Mouse (Mus musculus): ENCODE results near the gene Fam207a. TPM values are rescaled to one million over a fixed set of nuclear protein-coding genes. Genes with fewer than 3 reads are reported as not detected.

Fam207a gene
- polyA plus RNA-seq, 1 experiment from 2014 or later: 51.0 TPM

GRCm38 (mm10) chr10:77465902-77466301 lies 49.7 kb downstream of the Fam207a start:
- no peak for ATAC-seq (ENCODE audit: insufficient number of reproducible peaks, insufficient read depth, low FRiP score, low TSS enrichment)
- Histone ChIP-seq H3K9me3 (no peaks in the 10 kb centered on the region), H3K9ac (no peak overlapping the region), H3K4me3 (no peak overlapping the region), H3K4me1 (no peaks in the 10 kb centered on the region), H3K36me3 (no peaks in the 10 kb centered on the region), H3K4me2 (replicated peaks) (no peak overlapping the region), H3K27ac (no peak overlapping the region), H3K27me3 (no peaks in the 10 kb centered on the region)
- WGBS: 84% methylated on average over 5 of the region's 5 CpGs

- H3K27me3 ChIP-seq: no peaks in the 10 kb centered on the region
- H3K4me2 ChIP-seq (replicated peaks): no peak overlapping the region
- no peak overlapping the region for H3K4me3 ChIP-seq
- no peak overlapping the region for H3K27ac ChIP-seq
- no peak overlapping the region for H3K9ac ChIP-seq
- no peak for ATAC-seq (ENCODE audit: insufficient number of reproducible peaks, insufficient read depth, low FRiP score, low TSS enrichment)
- 78% methylated on average over 10 of the region's 10 CpGs for WGBS
- no peaks in the 10 kb centered on the region for H3K36me3 ChIP-seq
- H3K9me3 ChIP-seq: no peaks in the 10 kb centered on the region
- H3K4me1 ChIP-seq: no peaks in the 10 kb centered on the region
These were observed 51.2 kb downstream of the Fam207a start for GRCm38 (mm10) chr10:77464181-77464936.

GRCm38 (mm10) chr10:77461161-77461560 lies 54.4 kb downstream of the Fam207a start:
- H3K27me3 ChIP-seq: no peaks in the 10 kb centered on the region
- no peak overlapping the region for H3K9ac ChIP-seq
- ATAC-seq (ENCODE audit: insufficient number of reproducible peaks, insufficient read depth, low FRiP score, low TSS enrichment): no peak
- H3K4me2 ChIP-seq (replicated peaks): no peak overlapping the region
- no peaks in the 10 kb centered on the region for H3K36me3 ChIP-seq
- H3K4me3 ChIP-seq: no peak overlapping the region
- no peak overlapping the region for H3K27ac ChIP-seq
- no peaks in the 10 kb centered on the region for H3K4me1 ChIP-seq
- WGBS: 85% methylated on average over 8 of the region's 8 CpGs
- H3K9me3 ChIP-seq: no peaks in the 10 kb centered on the region

GRCm38 (mm10) chr10:77457701-77458100 lies 57.9 kb downstream of the Fam207a start:
- no peaks in the 10 kb centered on the region for H3K36me3 ChIP-seq
- H3K27me3 ChIP-seq: no peaks in the 10 kb centered on the region
- no peak overlapping the region for H3K9ac ChIP-seq
- no peak overlapping the region for H3K4me3 ChIP-seq
- H3K9me3 ChIP-seq: no peaks in the 10 kb centered on the region
- no peak overlapping the region for H3K27ac ChIP-seq
- 85% methylated on average over 3 of the region's 3 CpGs for WGBS
- no peak for ATAC-seq (ENCODE audit: insufficient number of reproducible peaks, insufficient read depth, low FRiP score, low TSS enrichment)
- no peak overlapping the region for H3K4me2 ChIP-seq (replicated peaks)
- H3K4me1 ChIP-seq: no peaks in the 10 kb centered on the region

- 60% methylated on average over 7 of the region's 7 CpGs for WGBS
- H3K27ac ChIP-seq: no peak overlapping the region
- no peaks in the 10 kb centered on the region for H3K4me1 ChIP-seq
- no peak for ATAC-seq (ENCODE audit: insufficient number of reproducible peaks, insufficient read depth, low FRiP score, low TSS enrichment)
- no peaks in the 10 kb centered on the region for H3K9me3 ChIP-seq
- H3K4me3 ChIP-seq: no peak overlapping the region
- H3K9ac ChIP-seq: no peak overlapping the region
- no peaks in the 10 kb centered on the region for H3K27me3 ChIP-seq
- no peaks in the 10 kb centered on the region for H3K36me3 ChIP-seq
- no peak overlapping the region for H3K4me2 ChIP-seq (replicated peaks)
These were observed 59.1 kb downstream of the Fam207a start for GRCm38 (mm10) chr10:77456507-77456906.

GRCm38 (mm10) chr10:77455251-77456010 lies 60.2 kb downstream of the Fam207a start:
- H3K27me3 ChIP-seq: no peaks in the 10 kb centered on the region
- peaks cover 2% of the 10 kb centered on the region for H3K4me1 ChIP-seq
- ATAC-seq (ENCODE audit: insufficient number of reproducible peaks, insufficient read depth, low FRiP score, low TSS enrichment): no peak
- no peaks in the 10 kb centered on the region for H3K36me3 ChIP-seq
- H3K27ac ChIP-seq: no peak overlapping the region
- WGBS: 76% methylated on average over 14 of the region's 14 CpGs
- no peak overlapping the region for H3K9ac ChIP-seq
- H3K9me3 ChIP-seq: no peaks in the 10 kb centered on the region
- H3K4me3 ChIP-seq: no peak overlapping the region
- H3K4me2 ChIP-seq (replicated peaks): no peak overlapping the region

GRCm38 (mm10) chr10:77454795-77455194 lies 60.8 kb downstream of the Fam207a start:
- Histone ChIP-seq H3K4me2 (replicated peaks) (no peak overlapping the region), H3K27ac (no peak overlapping the region), H3K9me3 (no peaks in the 10 kb centered on the region), H3K27me3 (no peaks in the 10 kb centered on the region), H3K4me3 (no peak overlapping the region), H3K36me3 (no peaks in the 10 kb centered on the region), H3K9ac (no peak overlapping the region), H3K4me1 (peaks cover 8% of the 10 kb centered on the region)
- WGBS: 76% methylated on average over 6 of the region's 6 CpGs
- no peak for ATAC-seq (ENCODE audit: insufficient number of reproducible peaks, insufficient read depth, low FRiP score, low TSS enrichment)

- no peak overlapping the region for H3K4me3 ChIP-seq
- H3K4me2 ChIP-seq (replicated peaks): no peak overlapping the region
- H3K27ac ChIP-seq: no peak overlapping the region
- no peaks in the 10 kb centered on the region for H3K9me3 ChIP-seq
- WGBS: 93% methylated on average over 4 of the region's 4 CpGs
- no peak overlapping the region for H3K9ac ChIP-seq
- H3K27me3 ChIP-seq: no peaks in the 10 kb centered on the region
- ATAC-seq (ENCODE audit: insufficient number of reproducible peaks, insufficient read depth, low FRiP score, low TSS enrichment): no peak
- H3K4me1 ChIP-seq: peaks cover 18% of the 10 kb centered on the region
- H3K36me3 ChIP-seq: no peaks in the 10 kb centered on the region
These were observed 63.8 kb downstream of the Fam207a start for GRCm38 (mm10) chr10:77451822-77452221.

GRCm38 (mm10) chr10:77450159-77450464 lies 65.5 kb downstream of the Fam207a start:
- Histone ChIP-seq H3K4me2 (replicated peaks) (no peak overlapping the region), H3K9ac (no peak overlapping the region), H3K27ac (peak overlapping the region; percentile 41; the same call in 1 of the 2 replicates), H3K4me1 (peaks cover 18% of the 10 kb centered on the region), H3K9me3 (peaks cover 2% of the 10 kb centered on the region; the same call in 1 of the 2 replicates), H3K4me3 (no peak overlapping the region), H3K36me3 (no peaks in the 10 kb centered on the region), H3K27me3 (no peaks in the 10 kb centered on the region)
- peak; percentile 55; the same call in 1 of the 2 replicates for ATAC-seq (ENCODE audit: insufficient number of reproducible peaks, insufficient read depth, low FRiP score, low TSS enrichment)

GRCm38 (mm10) chr10:77449315-77450158 lies 66.0 kb downstream of the Fam207a start:
- no peaks in the 10 kb centered on the region for H3K36me3 ChIP-seq
- H3K9ac ChIP-seq: no peak overlapping the region; the same call in 1 of the 2 replicates
- no peaks in the 10 kb centered on the region for H3K27me3 ChIP-seq
- peaks cover 6% of the 10 kb centered on the region; the same call in 1 of the 2 replicates for H3K9me3 ChIP-seq
- ATAC-seq (ENCODE audit: insufficient number of reproducible peaks, insufficient read depth, low FRiP score, low TSS enrichment): peak; percentile 50; the same call in 1 of the 2 replicates
- peaks cover 18% of the 10 kb centered on the region for H3K4me1 ChIP-seq
- 16% methylated on average over 23 of the region's 23 CpGs for WGBS
- peak overlapping the region; percentile 13; the same call in 1 of the 2 replicates for H3K4me3 ChIP-seq
- H3K27ac ChIP-seq: peak overlapping the region; percentile 54; the same call in 1 of the 2 replicates
- peak overlapping the region; percentile 51 for H3K4me2 ChIP-seq (replicated peaks)

GRCm38 (mm10) chr10:77448698-77449247 lies 66.8 kb downstream of the Fam207a start:
- peak overlapping the region; percentile 51 for H3K4me2 ChIP-seq (replicated peaks)
- peaks cover 6% of the 10 kb centered on the region; the same call in 1 of the 2 replicates for H3K9me3 ChIP-seq
- H3K27ac ChIP-seq: peak overlapping the region; percentile 54; the same call in 1 of the 2 replicates
- H3K4me1 ChIP-seq: peaks cover 18% of the 10 kb centered on the region
- H3K9ac ChIP-seq: no peak overlapping the region; the same call in 1 of the 2 replicates
- 61% methylated on average over 6 of the region's 6 CpGs for WGBS
- ATAC-seq (ENCODE audit: insufficient number of reproducible peaks, insufficient read depth, low FRiP score, low TSS enrichment): no peak
- no peaks in the 10 kb centered on the region for H3K27me3 ChIP-seq
- H3K4me3 ChIP-seq: no peak overlapping the region
- H3K36me3 ChIP-seq: no peaks in the 10 kb centered on the region

Measured in embryonic facial prominence, embryonic 12.5 days (tissue).